Mouse (Mus musculus) ES-E14 (cell line): Measurements from ENCODE around the gene Dsn1. TPM values are rescaled to one million over a fixed set of nuclear protein-coding genes. Genes with fewer than 3 reads are reported as not detected.

Experiments used
- DNase-seq: peaks from one replicate; pipeline ENCODE4 v3.0.0-alpha.2; 2013; ENCODE audit warnings: low read depth, low spot score
- H3K27ac ChIP-seq: 2 replicates; pipeline ENCODE4 v1.5.1; 2012; ENCODE audit warnings: low read depth, mild to moderate bottlenecking, low read length, moderate library complexity, mixed read lengths; ENCODE audit not compliant: poor library complexity, insufficient read depth, severe bottlenecking
- H3K36me3 ChIP-seq: 2 replicates; pipeline ENCODE4 v1.6.1; 2012; ENCODE audit warnings: mild to moderate bottlenecking, low read length, moderate library complexity, mixed read lengths; ENCODE audit not compliant: control insufficient read depth, poor library complexity, insufficient read depth, severe bottlenecking
- H3K4me1 ChIP-seq, 2 experiments: fragments of 150-350 bp in 1 of 2; sonication (generic) in 1 of 2; 2 replicates each; pipeline ENCODE4 v1.6.1; 2012; ENCODE audit warnings: low read length in 2 of 2, mild to moderate bottlenecking in 1 of 2, mixed read lengths in 1 of 2; ENCODE audit not compliant: control insufficient read depth in 2 of 2, insufficient read depth in 2 of 2, poor library complexity in 1 of 2
- H3K4me3 ChIP-seq, 2 experiments: fragments of 150-350 bp in 1 of 2; sonication (generic) in 1 of 2; 2 replicates each; pipeline ENCODE4 v1.5.1; 2012; ENCODE audit warnings: low read length in 2 of 2, low read depth in 1 of 2, mild to moderate bottlenecking in 1 of 2, mixed read lengths in 1 of 2; ENCODE audit not compliant: insufficient read depth in 1 of 2, poor library complexity in 1 of 2, severe bottlenecking in 1 of 2
- H3K9ac ChIP-seq: 2 replicates; pipeline ENCODE4 v1.6.1; 2012; ENCODE audit warnings: low read depth, mild to moderate bottlenecking, low read length, mixed read lengths; ENCODE audit not compliant: poor library complexity, insufficient read depth, severe bottlenecking
- H3K9me3 ChIP-seq: fragments of 150-350 bp; sonication (generic); 2 replicates; pipeline ENCODE4 v1.6.1; 2012; ENCODE audit warnings: low read depth, mild to moderate bottlenecking, low read length; ENCODE audit not compliant: control insufficient read depth, insufficient read depth
- CHD2 ChIP-seq: IDR thresholded peaks from 2 replicates; pipeline ENCODE4 v1.6.1; 2014; ENCODE audit warnings: mild to moderate bottlenecking, low read depth, low read length, inconsistent platforms
- HCFC1 ChIP-seq: IDR thresholded peaks from 2 replicates; pipeline ENCODE4 v1.6.1; 2012; ENCODE audit warnings: low read length, inconsistent platforms, borderline replicate concordance; ENCODE audit not compliant: insufficient read depth
- MAFK ChIP-seq: IDR thresholded peaks from 2 replicates; pipeline ENCODE4 v1.6.1; 2014; ENCODE audit warnings: mild to moderate bottlenecking, low read depth, low read length, inconsistent platforms; ENCODE audit not compliant: insufficient read depth
- ZC3H11A ChIP-seq: IDR thresholded peaks from 2 replicates; pipeline ENCODE4 v1.6.1; 2012; ENCODE audit warnings: low read depth, mild to moderate bottlenecking, inconsistent platforms, low read length, borderline replicate concordance
- ZNF384 ChIP-seq: IDR thresholded peaks from 2 replicates; pipeline ENCODE4 v1.6.1; 2012; ENCODE audit warnings: low read depth, low read length, inconsistent platforms
- in situ Hi-C, 2 experiments: fragments of 600-800 bp; cut with MboI; formaldehyde crosslinking; loops; one replicate each; pipeline ENCODE4 v1.15.1; 2025; ENCODE audit warnings: low sequenced_read_pairs in 2 of 2, inconsistent platforms in 1 of 2; ENCODE audit not compliant: unreplicated experiment in 2 of 2
- total RNA-seq: library from RNA; depleted of rRNA; stranded (reverse); fragments of 300-350 nt; gene quantifications from 2 replicates; pipeline ENCODE4 v1.2.3, GENCODE M21; 2012

Gene Dsn1
- total RNA-seq, 1 experiment = 25.2 TPM

GRCm38 (mm10) chr2:157053787-157054186, 46.8 kb upstream of the Dsn1 start:
- DNase-seq = no peak
- H3K9ac ChIP-seq = no peak overlapping the region
- in situ Hi-C loops = no loop called here
- peaks cover 2 to 32% of the 10 kb centered on the region in 2 experiments; a peak in 2 of 4 replicates for H3K4me1 ChIP-seq
- no peak overlapping the region for H3K27ac ChIP-seq
- no peaks in the 10 kb centered on the region for H3K9me3 ChIP-seq
- H3K36me3 ChIP-seq = no peaks in the 10 kb centered on the region
- no peak for TF ChIP-seq MAFK
- no peak for TF ChIP-seq ZNF384
- no peak for TF ChIP-seq ZC3H11A
- TF ChIP-seq CHD2 = no peak
- TF ChIP-seq HCFC1 = no peak
- no peak overlapping the region for H3K4me3 ChIP-seq

- H3K27ac ChIP-seq = no peak overlapping the region
- no peak overlapping the region for H3K9ac ChIP-seq
- TF ChIP-seq CHD2 (no peak), HCFC1 (no peak), MAFK (no peak), ZNF384 (no peak), ZC3H11A (no peak)
- in situ Hi-C loops = no loop called here
- peaks cover 2 to 30% of the 10 kb centered on the region in 2 experiments; a peak in 2 of 4 replicates for H3K4me1 ChIP-seq
- no peaks in the 10 kb centered on the region for H3K36me3 ChIP-seq
- H3K9me3 ChIP-seq = no peaks in the 10 kb centered on the region
- H3K4me3 ChIP-seq = no peak overlapping the region
- DNase-seq = no peak
Observed at GRCm38 (mm10) chr2:157053124-157053523, 46.2 kb upstream of the Dsn1 start.

DNA sequence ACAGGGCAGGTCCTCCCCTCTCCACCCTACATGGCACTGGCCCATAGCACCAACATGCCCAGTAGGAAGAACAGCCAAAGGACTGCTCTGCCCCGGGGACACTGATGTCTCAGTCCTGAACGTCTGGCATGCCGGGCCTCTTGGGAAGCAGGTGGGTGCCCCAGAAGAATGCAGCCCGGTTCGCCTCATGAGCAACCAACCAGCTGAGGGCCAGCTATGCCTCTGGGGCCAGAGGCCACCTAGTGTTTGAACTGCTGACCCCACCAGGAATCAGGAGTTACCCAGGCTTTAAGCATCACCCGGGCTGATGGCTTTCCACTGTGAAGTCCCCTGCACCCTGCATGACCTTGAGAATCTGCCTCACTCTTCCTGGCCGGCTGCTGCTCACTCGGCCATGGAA, 45.5 kb upstream of the Dsn1 start:
- no peak for DNase-seq
- Histone ChIP-seq H3K9ac (no peak overlapping the region), H3K4me1 (peaks cover 1 to 27% of the 10 kb centered on the region in 2 experiments; a peak in 2 of 4 replicates), H3K27ac (no peak overlapping the region), H3K9me3 (no peaks in the 10 kb centered on the region), H3K36me3 (no peaks in the 10 kb centered on the region), H3K4me3 (no peak overlapping the region)
- TF ChIP-seq CHD2 (no peak), HCFC1 (no peak), MAFK (no peak), ZNF384 (no peak), ZC3H11A (no peak)
- in situ Hi-C loops = no loop called here

GRCm38 (mm10) chr2:157049831-157050243, 42.9 kb upstream of the Dsn1 start:
- Histone ChIP-seq H3K4me3 (no peak overlapping the region), H3K9ac (no peak overlapping the region), H3K9me3 (no peaks in the 10 kb centered on the region), H3K36me3 (no peaks in the 10 kb centered on the region), H3K27ac (no peak overlapping the region), H3K4me1 (peaks cover 0 to 18% of the 10 kb centered on the region in 2 experiments; a peak in 1 of 4 replicates)
- no peak for TF ChIP-seq HCFC1
- no peak for TF ChIP-seq ZNF384
- TF ChIP-seq CHD2 = no peak
- TF ChIP-seq MAFK = no peak
- no peak for TF ChIP-seq ZC3H11A
- no peak for DNase-seq
- in situ Hi-C loops = no loop called here
